Mouse (Mus musculus): ENCODE measurements around the gene Gk5. TPM values are rescaled to one million over a fixed set of nuclear protein-coding genes. Genes with fewer than 3 reads are reported as not detected.

Gk5 gene
- total RNA-seq (2012; rRNA removed) (1.9 and 2.0 TPM in 2 replicates), total RNA-seq (2014; rRNA removed) (2.2 and 2.6 TPM in 2 replicates), polyA plus RNA-seq (2012; ENCODE audit: insufficient read length, low read depth) (1.8 and 2.4 TPM in 2 replicates)

DNA sequence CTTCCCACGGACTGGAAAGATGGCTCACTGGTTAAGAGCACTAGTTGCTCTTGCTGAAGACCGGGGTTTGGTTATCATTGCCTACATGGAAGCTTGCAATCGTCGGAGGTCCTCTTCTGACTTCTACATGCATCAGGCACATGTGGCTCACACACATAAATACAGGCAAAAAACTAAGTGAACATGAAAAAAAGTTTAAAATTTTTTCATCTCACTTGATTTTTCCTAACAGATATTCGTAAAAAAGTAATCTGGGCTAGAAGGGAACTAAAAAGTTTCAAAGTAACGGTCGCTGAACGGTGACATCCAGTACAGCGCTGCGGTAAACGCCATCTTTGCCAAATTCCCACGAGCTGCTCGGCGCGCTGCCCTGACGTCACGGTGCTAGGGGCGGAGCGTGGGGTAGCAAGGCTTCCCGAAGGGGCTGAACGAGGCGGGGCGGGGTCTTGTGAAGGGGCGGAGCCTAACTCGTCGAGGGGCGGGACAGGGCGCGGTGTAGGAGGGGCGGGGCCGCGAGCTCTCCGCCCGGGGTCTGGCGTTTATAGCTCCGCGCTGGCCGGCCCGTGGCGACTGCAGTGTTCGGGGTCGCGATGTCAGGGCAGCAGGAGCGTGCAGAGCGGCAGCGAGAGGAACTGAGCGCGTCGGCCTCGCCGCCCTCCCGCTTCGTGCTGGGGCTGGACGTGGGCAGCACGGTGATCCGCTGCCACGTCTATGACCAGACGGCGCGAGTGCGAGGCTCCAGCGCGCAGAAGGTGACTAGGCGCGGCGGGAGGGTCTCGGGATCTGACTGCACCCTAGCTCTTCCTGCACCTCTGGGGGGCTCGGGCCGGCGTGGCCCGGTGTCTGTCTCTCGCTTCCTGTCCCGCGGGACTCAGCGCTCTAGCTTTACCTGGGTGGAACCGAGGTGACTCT is at the start of gene Gk5:
Gene Gk5, plus strand, starts transcription at position 502 of the 912 bp plus-strand sequence.
- peaks cover 3% of the 10 kb centered on the region for H3K27me3 ChIP-seq (replicated peaks)
- peak within 1 kb of the TSS; percentile 69 to 84 (median 73) for H3K4me3 ChIP-seq (replicated peaks in 1 of 3; ENCODE audit: low read depth in 2 of 3, low read length in 2 of 3, poor library complexity in 1 of 3)
- dilution Hi-C loops (cut with MboI; ENCODE audit: extremely low pct_ligation_motif_present, extremely low pct_unique_long_range_greater_than_20kb, low sequenced_read_pairs) (no loop called here), in situ Hi-C loops (cut with MboI; ENCODE audit: low pct_ligation_motif_present, low pct_unique_long_range_greater_than_20kb, low sequenced_read_pairs) (no loop called here)
- H3K4me1 ChIP-seq (ENCODE audit: control insufficient read depth in 1 of 2, insufficient read depth in 2 of 2): peaks cover 0 to 10% of the 10 kb centered on the region in 2 experiments; a peak in 2 of 4 replicates
- H3K79me2 ChIP-seq (replicated peaks; ENCODE audit: control insufficient read depth, extremely low read depth, insufficient read depth, poor library complexity, severe bottlenecking): no peaks in the 10 kb centered on the region
- DNase-seq (ENCODE audit: extremely low read depth): peak; percentile 94
- peak within 1 kb of the TSS; percentile 85 for H3K9ac ChIP-seq (ENCODE audit: insufficient read depth, low read depth)
- no peaks in the 10 kb centered on the region for H3K9me3 ChIP-seq (replicated peaks; ENCODE audit: low read length)
- H3K4me2 ChIP-seq (ENCODE audit: insufficient read depth, low read depth, poor library complexity, severe bottlenecking): peak within 1 kb of the TSS; percentile 97
- H3K27ac ChIP-seq (ENCODE audit: insufficient read depth, low read depth): peak within 1 kb of the TSS; percentile 8; the same call in 1 of the 2 replicates
- H3K36me3 ChIP-seq (replicated peaks in 1 of 2; ENCODE audit: control insufficient read depth in 1 of 2, insufficient read depth in 1 of 2, low read length in 1 of 2): peaks cover 0 to 3% of the 10 kb centered on the region in 2 experiments
- TF ChIP-seq NELFE (IDR thresholded peaks at IDR 0.05; ENCODE audit: low read depth, low read length): peak; percentile 86
- TF ChIP-seq BHLHE40 (IDR thresholded peaks at IDR 0.05; ENCODE audit: low read depth, low read length): no peak
- TF ChIP-seq POLR2AphosphoS2 (IDR thresholded peaks at IDR 0.05; ENCODE audit: low read depth, low read length): peak; percentile 91; the same call in 1 of the 2 replicates
- TF ChIP-seq GABPA (IDR thresholded peaks at IDR 0.05; ENCODE audit: insufficient replicate concordance, low read depth, low read length): no peak
- peak; percentile 48; the same call in 1 of the 2 replicates for TF ChIP-seq MAZ (IDR thresholded peaks at IDR 0.05; ENCODE audit: low read depth, low read length)
- TF ChIP-seq E2F4 (IDR thresholded peaks at IDR 0.05; ENCODE audit: insufficient replicate concordance, low read depth, low read length): no peak
- TF ChIP-seq ZC3H11A (IDR thresholded peaks at IDR 0.05; ENCODE audit: low read depth, low read length): no peak
- no peak for TF ChIP-seq UBTF (IDR thresholded peaks at IDR 0.05; ENCODE audit: low read depth, low read length)
- no peak for TF ChIP-seq CHD1 (IDR thresholded peaks at IDR 0.05; ENCODE audit: low read depth, low read length)
- TF ChIP-seq SIN3A (IDR thresholded peaks at IDR 0.05; ENCODE audit: low read length): peak; percentile 67
- peak; percentile 87 for TF ChIP-seq POLR2A (IDR thresholded peaks at IDR 0.05; ENCODE audit: low read depth, low read length)
- TF ChIP-seq MEF2A (IDR thresholded peaks at IDR 0.05; ENCODE audit: borderline replicate concordance, low read depth, low read length): peak; percentile 49; the same call in 1 of the 2 replicates
- peak; percentile 89 for TF ChIP-seq TBP (conservative IDR thresholded peaks at IDR 0.05; ENCODE audit: low read depth, low read length)
- TF ChIP-seq CTCF (conservative IDR thresholded peaks at IDR 0.05 in 1 of 2, IDR thresholded peaks at IDR 0.05 in 1 of 2; ENCODE audit: low read depth in 2 of 2, low read length in 2 of 2): no peak
- peak; percentile 74 for TF ChIP-seq ELF1 (IDR thresholded peaks at IDR 0.05; ENCODE audit: low read depth, low read length)
- TF ChIP-seq JUN (IDR thresholded peaks at IDR 0.05; ENCODE audit: insufficient read depth, low read depth, low read length): no peak
- peak; percentile 86 for TF ChIP-seq MYC (IDR thresholded peaks at IDR 0.05; ENCODE audit: low read depth, low read length)
- TF ChIP-seq KAT2A (IDR thresholded peaks at IDR 0.05; ENCODE audit: insufficient replicate concordance, low read length): peak; percentile 60; the same call in 1 of the 2 replicates
- TF ChIP-seq MXI1 (IDR thresholded peaks at IDR 0.05; ENCODE audit: low read depth, low read length): peak; percentile 70
- peak; percentile 83 for TF ChIP-seq HCFC1 (IDR thresholded peaks at IDR 0.05; ENCODE audit: low read depth, low read length)
- TF ChIP-seq EP300 (IDR thresholded peaks at IDR 0.05; ENCODE audit: low read length): no peak
- peak; percentile 34; the same call in 1 of the 2 replicates for TF ChIP-seq ETS1 (conservative IDR thresholded peaks at IDR 0.05; ENCODE audit: low read depth, low read length)
- TF ChIP-seq NRF1 (IDR thresholded peaks at IDR 0.05; ENCODE audit: low read depth, low read length): peak; percentile 55; the same call in 1 of the 2 replicates
- TF ChIP-seq ZKSCAN1 (IDR thresholded peaks at IDR 0.05; ENCODE audit: borderline replicate concordance, low read depth, low read length): no peak
- no peak for TF ChIP-seq JUND (conservative IDR thresholded peaks at IDR 0.05; ENCODE audit: low read depth, low read length)
- TF ChIP-seq CHD2 (IDR thresholded peaks at IDR 0.05; ENCODE audit: low read length): no peak
- TF ChIP-seq SMC3 (IDR thresholded peaks at IDR 0.05; ENCODE audit: low read depth, low read length): no peak
- TF ChIP-seq PAX5 (IDR thresholded peaks at IDR 0.05; ENCODE audit: low read length): no peak
- peak; percentile 63; the same call in 1 of the 2 replicates for TF ChIP-seq IRF4 (IDR thresholded peaks at IDR 0.05; ENCODE audit: low read depth, low read length)
- TF ChIP-seq RAD21 (IDR thresholded peaks at IDR 0.05; ENCODE audit: low read depth, low read length): no peak
- no peak for TF ChIP-seq ZNF384 (IDR thresholded peaks at IDR 0.05; ENCODE audit: low read depth, low read length)
- TF ChIP-seq TCF12 (IDR thresholded peaks at IDR 0.05; ENCODE audit: low read depth, low read length): peak; percentile 93
- TF ChIP-seq MAFK (IDR thresholded peaks at IDR 0.05; ENCODE audit: insufficient replicate concordance, low read length): no peak
- TF ChIP-seq USF1 (IDR thresholded peaks at IDR 0.05; ENCODE audit: low read depth, low read length): no peak
- peak; percentile 61 for TF ChIP-seq MAX (IDR thresholded peaks at IDR 0.05; ENCODE audit: low read length)
- no peak for TF ChIP-seq RCOR1 (conservative IDR thresholded peaks at IDR 0.05; ENCODE audit: low read depth, low read length)
- no peak for TF ChIP-seq USF2 (conservative IDR thresholded peaks at IDR 0.05; ENCODE audit: low read depth, low read length)

Data from CH12.LX (cell line).